Mouse (Mus musculus): ENCODE data around the gene Erbb2. TPM values are rescaled to one million over a fixed set of nuclear protein-coding genes. Genes with fewer than 3 reads are reported as not detected.

Erbb2 gene
- 25.9 and 26.9 TPM in 2 replicates for polyA plus RNA-seq (2016; fragmentation: Nextera tagmentation; extraction: Ambion mirVana)

DNA sequence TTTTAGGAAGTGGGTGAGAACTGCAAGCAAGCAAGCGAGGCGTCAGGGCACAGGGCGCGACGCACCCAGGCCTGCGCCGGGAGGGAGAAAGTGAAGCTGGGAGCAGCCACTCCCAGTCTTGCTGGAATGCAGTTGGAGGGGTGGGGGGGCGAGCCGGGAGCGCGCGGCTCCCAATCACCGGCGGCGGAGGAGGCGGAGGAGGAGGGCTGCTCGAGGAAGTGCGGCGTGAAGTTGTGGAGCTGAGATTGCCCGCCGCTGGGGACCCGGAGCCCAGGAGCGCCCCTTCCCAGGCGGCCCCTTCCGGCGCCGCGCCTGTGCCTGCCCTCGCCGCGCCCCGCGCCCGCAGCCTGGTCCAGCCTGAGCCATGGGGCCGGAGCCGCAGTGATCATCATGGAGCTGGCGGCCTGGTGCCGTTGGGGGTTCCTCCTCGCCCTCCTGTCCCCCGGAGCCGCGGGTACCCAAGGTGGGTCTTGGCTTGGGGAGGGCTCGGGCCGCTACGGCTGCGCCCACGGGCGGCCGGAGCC, at the start of gene Erbb2:
Erbb2 (plus strand) TSS at position 198 of the 524 bp plus-strand sequence.
- Histone ChIP-seq H3K27me3 (peaks cover 33% of the 10 kb centered on the region), H3K4me3 (peak within 1 kb of the TSS; percentile 77)

DNA sequence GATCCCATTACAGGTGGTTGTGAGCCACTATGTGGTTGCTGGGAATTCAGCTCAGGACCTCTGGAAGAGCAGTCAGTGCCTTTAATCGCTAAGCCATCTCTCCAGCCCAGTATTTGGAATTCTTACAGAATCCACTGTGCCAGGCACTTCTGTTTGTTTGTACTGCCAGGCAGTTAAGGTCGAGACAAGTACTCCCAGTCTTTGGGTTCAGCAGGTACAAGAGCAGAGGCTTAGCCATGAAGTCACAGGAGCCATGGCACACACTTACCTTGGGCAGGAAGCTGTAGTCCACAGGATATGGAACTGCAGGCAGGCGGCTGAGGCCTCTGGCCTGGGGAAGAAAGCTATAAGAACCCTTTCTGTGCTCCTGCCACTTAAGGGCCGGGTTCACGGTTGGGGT, 48.5 kb upstream of the Erbb2 start:
- 88% methylated on average over 5 of the region's 5 CpGs for WGBS
- Histone ChIP-seq H3K36me3 (no peaks in the 10 kb centered on the region), H3K4me3 (no peak overlapping the region), H3K27me3 (no peaks in the 10 kb centered on the region), H3K4me1 (peaks cover 40% of the 10 kb centered on the region), H3K9ac (no peak overlapping the region), H3K27ac (no peak overlapping the region), H3K4me2 (replicated peaks) (no peak overlapping the region), H3K9me3 (replicated peaks) (no peaks in the 10 kb centered on the region)
- ATAC-seq (ENCODE audit: low FRiP score) = no peak

More for the DNA sequence above, at the start of gene Erbb2:
- whole genome bisulfite sequencing = 0% methylated on average over 46 of the region's 49 CpGs
- no peaks in the 10 kb centered on the region for H3K36me3 ChIP-seq
- peak within 1 kb of the TSS; percentile 97 for H3K4me2 ChIP-seq (replicated peaks)
- no peaks in the 10 kb centered on the region for H3K9me3 ChIP-seq (replicated peaks)
- peak; percentile 55 for ATAC-seq (ENCODE audit: low FRiP score)
- peaks cover 40% of the 10 kb centered on the region for H3K4me1 ChIP-seq
- peak within 1 kb of the TSS; percentile 79 for H3K27ac ChIP-seq
- H3K9ac ChIP-seq = peak within 1 kb of the TSS; percentile 87

DNA sequence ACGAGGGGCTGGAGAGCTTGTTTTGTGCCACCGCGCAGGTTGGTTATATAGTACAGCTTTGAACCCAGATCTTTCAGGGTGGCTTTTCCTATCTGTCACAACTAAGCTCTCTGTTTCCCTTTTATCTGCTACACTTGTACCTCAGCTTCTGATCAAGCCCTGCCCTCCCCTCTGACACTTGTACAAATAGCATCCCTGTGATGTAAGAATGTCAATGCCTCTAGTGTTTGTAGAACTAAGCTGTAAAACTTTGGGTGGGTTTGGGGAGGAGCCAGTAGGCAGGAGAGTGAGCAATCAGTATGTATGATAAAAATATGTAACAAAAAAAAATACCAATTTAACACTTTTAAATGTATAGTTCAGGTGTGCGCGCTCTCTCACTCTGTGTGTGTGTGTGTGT, 47.9 kb upstream of the Erbb2 start:
- Histone ChIP-seq H3K27me3 (no peaks in the 10 kb centered on the region), H3K4me3 (no peak overlapping the region), H3K9ac (no peak overlapping the region), H3K36me3 (no peaks in the 10 kb centered on the region), H3K27ac (no peak overlapping the region), H3K9me3 (replicated peaks) (no peaks in the 10 kb centered on the region), H3K4me2 (replicated peaks) (no peak overlapping the region), H3K4me1 (peaks cover 34% of the 10 kb centered on the region)
- ATAC-seq (ENCODE audit: low FRiP score) = no peak
- WGBS = 96% methylated on average over 5 of the region's 5 CpGs

- Histone ChIP-seq H3K4me1 (peaks cover 23% of the 10 kb centered on the region), H3K27ac (no peak overlapping the region), H3K9me3 (replicated peaks) (no peaks in the 10 kb centered on the region), H3K36me3 (no peaks in the 10 kb centered on the region), H3K9ac (no peak overlapping the region), H3K27me3 (no peaks in the 10 kb centered on the region), H3K4me3 (no peak overlapping the region), H3K4me2 (replicated peaks) (no peak overlapping the region)
- no peak for ATAC-seq (ENCODE audit: low FRiP score)
- 73% methylated on average over 10 of the region's 10 CpGs for WGBS
Measured at GRCm38 (mm10) chr11:98366290-98366689, 46.0 kb upstream of the Erbb2 start.

- no peak for ATAC-seq (ENCODE audit: low FRiP score)
- 85% methylated on average over 10 of the region's 10 CpGs for WGBS
- no peak overlapping the region for H3K27ac ChIP-seq
- no peaks in the 10 kb centered on the region for H3K36me3 ChIP-seq
- H3K4me3 ChIP-seq = no peak overlapping the region
- H3K4me1 ChIP-seq = peaks cover 23% of the 10 kb centered on the region
- no peaks in the 10 kb centered on the region for H3K9me3 ChIP-seq (replicated peaks)
- H3K9ac ChIP-seq = no peak overlapping the region
- H3K27me3 ChIP-seq = no peaks in the 10 kb centered on the region
- no peak overlapping the region for H3K4me2 ChIP-seq (replicated peaks)
Measured at GRCm38 (mm10) chr11:98367171-98367862, 45.0 kb upstream of the Erbb2 start.

- no peaks in the 10 kb centered on the region for H3K9me3 ChIP-seq (replicated peaks)
- 86% methylated on average over 7 of the region's 7 CpGs for WGBS
- ATAC-seq (ENCODE audit: low FRiP score) = no peak
- H3K4me2 ChIP-seq (replicated peaks) = no peak overlapping the region
- H3K9ac ChIP-seq = no peak overlapping the region
- H3K27me3 ChIP-seq = no peaks in the 10 kb centered on the region
- H3K4me1 ChIP-seq = peaks cover 25% of the 10 kb centered on the region
- H3K27ac ChIP-seq = no peak overlapping the region
- no peaks in the 10 kb centered on the region for H3K36me3 ChIP-seq
- H3K4me3 ChIP-seq = no peak overlapping the region
Measured at GRCm38 (mm10) chr11:98367863-98368186, 44.4 kb upstream of the Erbb2 start.

- no peaks in the 10 kb centered on the region for H3K36me3 ChIP-seq
- no peak overlapping the region for H3K4me3 ChIP-seq
- no peak overlapping the region for H3K9ac ChIP-seq
- no peaks in the 10 kb centered on the region for H3K27me3 ChIP-seq
- no peak overlapping the region for H3K4me2 ChIP-seq (replicated peaks)
- ATAC-seq (ENCODE audit: low FRiP score) = no peak
- peaks cover 30% of the 10 kb centered on the region for H3K4me1 ChIP-seq
- H3K9me3 ChIP-seq (replicated peaks) = no peaks in the 10 kb centered on the region
- H3K27ac ChIP-seq = no peak overlapping the region
- WGBS = 85% methylated on average over 6 of the region's 6 CpGs
Measured at GRCm38 (mm10) chr11:98369337-98369736, 42.9 kb upstream of the Erbb2 start.

- no peak overlapping the region for H3K4me2 ChIP-seq (replicated peaks)
- no peak overlapping the region for H3K27ac ChIP-seq
- no peak for ATAC-seq (ENCODE audit: low FRiP score)
Measured at GRCm38 (mm10) chr11:98370588-98370987, 41.7 kb upstream of the Erbb2 start.

DNA sequence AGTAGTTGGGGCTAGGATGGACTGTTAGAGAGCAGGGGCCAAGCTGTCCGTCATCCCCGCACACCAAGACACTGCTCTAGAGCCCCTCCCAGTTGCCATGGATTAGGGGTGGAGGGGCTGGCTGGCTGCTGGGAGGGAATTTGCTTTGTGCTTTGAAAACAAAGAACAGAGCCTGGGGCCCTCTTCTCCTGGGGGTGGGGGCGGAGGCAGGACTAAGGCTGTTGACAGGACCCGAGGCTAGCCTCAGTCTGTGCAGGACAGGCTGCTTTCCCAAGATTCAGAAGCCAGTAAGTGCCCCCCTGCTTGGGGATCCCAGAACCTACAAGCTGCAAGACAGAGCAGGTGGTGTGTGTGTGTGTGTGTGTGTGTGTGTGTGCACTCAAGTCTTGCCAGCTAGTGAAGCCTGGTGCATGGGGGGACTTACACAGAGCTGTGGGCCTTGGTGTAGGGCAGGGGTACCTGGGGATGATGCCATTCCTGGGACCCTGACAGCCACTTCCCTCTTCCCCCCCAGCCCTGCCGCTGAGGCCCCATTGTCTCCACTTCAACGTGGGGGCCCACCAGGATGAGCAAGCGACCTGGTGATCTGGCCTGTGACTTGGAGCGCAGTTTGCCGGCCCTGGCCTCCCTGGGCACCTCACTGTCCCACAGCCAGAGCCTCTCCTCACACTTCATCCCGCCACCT, 40.6 kb upstream of the Erbb2 start:
- no peak overlapping the region for H3K4me3 ChIP-seq
- no peaks in the 10 kb centered on the region for H3K27me3 ChIP-seq
- H3K9ac ChIP-seq = peak overlapping the region; percentile 27; the same call in 1 of the 2 replicates
- peak overlapping the region; percentile 75 for H3K27ac ChIP-seq
- H3K4me1 ChIP-seq = peaks cover 27% of the 10 kb centered on the region
- 35% methylated on average over 9 of the region's 10 CpGs for WGBS
- H3K36me3 ChIP-seq = peaks cover 21% of the 10 kb centered on the region
- peak; percentile 82 for ATAC-seq (ENCODE audit: low FRiP score)
- peak overlapping the region; percentile 39 for H3K4me2 ChIP-seq (replicated peaks)
- H3K9me3 ChIP-seq (replicated peaks) = no peaks in the 10 kb centered on the region

More at GRCm38 (mm10) chr11:98370588-98370987, 41.7 kb upstream of the Erbb2 start:
- Histone ChIP-seq H3K36me3 (peaks cover 10% of the 10 kb centered on the region), H3K27me3 (no peaks in the 10 kb centered on the region), H3K9me3 (replicated peaks) (no peaks in the 10 kb centered on the region), H3K4me3 (no peak overlapping the region), H3K4me1 (peaks cover 27% of the 10 kb centered on the region), H3K9ac (no peak overlapping the region)
- WGBS = 79% methylated on average over 2 of the region's 2 CpGs

DNA sequence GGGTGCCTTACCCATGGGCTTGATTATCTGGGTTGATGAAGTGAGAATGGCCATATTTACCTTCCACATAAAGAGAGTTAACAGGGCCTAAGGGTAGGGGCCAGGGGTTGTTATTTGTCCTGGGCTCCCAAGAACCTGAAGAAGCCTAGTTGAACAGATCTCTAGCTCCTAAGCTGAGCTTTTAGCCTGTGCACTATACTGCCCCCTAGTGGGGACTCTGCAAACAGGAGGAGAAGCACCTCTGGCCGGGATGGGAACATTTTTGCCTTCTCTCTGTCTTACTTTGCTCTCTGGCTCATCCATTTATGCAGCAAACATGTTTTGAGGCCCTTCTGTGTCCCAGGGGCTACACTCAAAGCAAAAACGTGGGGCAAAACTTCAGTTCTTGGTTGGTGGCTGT, 39.9 kb upstream of the Erbb2 start:
- ATAC-seq (ENCODE audit: low FRiP score) = no peak
- Histone ChIP-seq H3K4me1 (peaks cover 27% of the 10 kb centered on the region), H3K4me2 (replicated peaks) (peak overlapping the region; percentile 39), H3K9me3 (replicated peaks) (no peaks in the 10 kb centered on the region), H3K27ac (peak overlapping the region; percentile 75; the same call in 1 of the 2 replicates), H3K27me3 (no peaks in the 10 kb centered on the region), H3K9ac (no peak overlapping the region), H3K4me3 (no peak overlapping the region), H3K36me3 (peaks cover 28% of the 10 kb centered on the region)
- WGBS = 7% methylated on average over 2 of the region's 2 CpGs

DNA sequence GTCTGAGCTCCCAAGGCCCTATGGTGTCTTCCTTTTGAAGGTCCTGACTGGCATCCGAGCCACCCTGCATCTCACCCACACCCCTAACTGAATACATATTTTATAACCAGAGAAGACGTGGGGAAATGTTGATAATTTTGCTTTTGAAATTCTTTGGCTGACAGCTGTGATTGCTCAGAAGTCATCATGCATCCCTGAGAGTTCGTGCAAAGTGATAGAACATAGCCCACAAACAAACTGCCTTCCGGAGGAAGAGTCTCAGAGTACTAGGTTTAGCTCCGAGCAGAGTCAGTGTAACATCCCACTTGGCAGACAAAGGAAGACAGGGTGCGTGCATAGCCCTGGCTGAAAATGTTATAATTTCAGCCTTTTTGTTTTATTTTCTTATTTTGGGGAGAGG, 39.0 kb upstream of the Erbb2 start:
- no peak overlapping the region for H3K4me3 ChIP-seq
- no peaks in the 10 kb centered on the region for H3K9me3 ChIP-seq (replicated peaks)
- H3K36me3 ChIP-seq = peaks cover 36% of the 10 kb centered on the region
- H3K27ac ChIP-seq = no peak overlapping the region
- no peak for ATAC-seq (ENCODE audit: low FRiP score)
- H3K27me3 ChIP-seq = no peaks in the 10 kb centered on the region
- H3K4me2 ChIP-seq (replicated peaks) = no peak overlapping the region
- peaks cover 27% of the 10 kb centered on the region for H3K4me1 ChIP-seq
- 90% methylated on average over 6 of the region's 6 CpGs for WGBS
- no peak overlapping the region for H3K9ac ChIP-seq

DNA sequence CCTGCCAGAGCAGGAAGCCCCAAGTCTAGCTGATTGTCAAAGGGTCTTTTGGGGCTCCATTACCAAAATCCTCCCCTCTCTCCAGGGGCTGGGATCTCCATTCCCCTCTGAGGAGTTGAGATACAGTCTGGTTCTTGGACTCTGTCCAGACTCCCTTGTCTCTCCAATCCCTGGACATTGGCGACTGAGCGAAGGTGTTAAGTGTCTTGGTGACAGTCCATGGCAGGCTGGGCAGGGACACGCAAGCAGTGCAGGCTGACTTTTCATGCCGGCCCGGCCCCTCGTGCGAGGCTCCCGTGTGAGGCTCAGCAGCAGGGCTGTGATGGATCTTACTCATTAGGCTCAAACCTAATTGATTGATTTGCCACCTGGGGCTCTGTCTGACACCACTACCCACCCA, 38.0 kb upstream of the Erbb2 start:
- H3K27ac ChIP-seq = no peak overlapping the region
- no peak overlapping the region for H3K4me2 ChIP-seq (replicated peaks)
- H3K9ac ChIP-seq = no peak overlapping the region
- ATAC-seq (ENCODE audit: low FRiP score) = no peak
- no peaks in the 10 kb centered on the region for H3K9me3 ChIP-seq (replicated peaks)
- H3K36me3 ChIP-seq = peaks cover 46% of the 10 kb centered on the region
- peaks cover 27% of the 10 kb centered on the region for H3K4me1 ChIP-seq
- no peaks in the 10 kb centered on the region for H3K27me3 ChIP-seq
- WGBS = 69% methylated on average over 8 of the region's 8 CpGs
- no peak overlapping the region for H3K4me3 ChIP-seq
